Mouse (Mus musculus): ENCODE measurements at regions not wholly inside any gene's neighbourhood (a gene's known extent, or its start where the extent isn't known, plus 50 kb on each side); places are given as distances from the start of the nearest gene placed in this dataset.

GRCm38 (mm10) chr2:26787312-26787711 is 77.5 kb downstream of the Abo start:
- DNase-seq (ENCODE audit: extremely low read depth, low read depth, low spot score), result no peak
- Histone ChIP-seq H3K9ac (ENCODE audit: low read depth, low read length) (no peak overlapping the region), H3K4me1 (ENCODE audit: control insufficient read depth, insufficient read depth, low read length) (no peaks in the 10 kb centered on the region), H3K36me3 (ENCODE audit: control insufficient read depth, insufficient read depth, low read length) (no peaks in the 10 kb centered on the region), H3K27ac (replicated peaks; ENCODE audit: insufficient read depth, low read depth, low read length) (no peak overlapping the region), H3K79me2 (ENCODE audit: control insufficient read depth, insufficient read depth, low read length) (no peaks in the 10 kb centered on the region), H3K4me3 (ENCODE audit: insufficient read depth, low read depth, low read length) (no peak overlapping the region), H3K27me3 (ENCODE audit: control insufficient read depth, insufficient read depth, low read length) (no peaks in the 10 kb centered on the region)
- TF ChIP-seq POLR2A (IDR thresholded peaks at IDR 0.05; ENCODE audit: extremely low read depth, insufficient read depth, low read length), result no peak
- TF ChIP-seq CTCF (IDR thresholded peaks at IDR 0.05; ENCODE audit: low read depth, low read length), result no peak

DNA sequence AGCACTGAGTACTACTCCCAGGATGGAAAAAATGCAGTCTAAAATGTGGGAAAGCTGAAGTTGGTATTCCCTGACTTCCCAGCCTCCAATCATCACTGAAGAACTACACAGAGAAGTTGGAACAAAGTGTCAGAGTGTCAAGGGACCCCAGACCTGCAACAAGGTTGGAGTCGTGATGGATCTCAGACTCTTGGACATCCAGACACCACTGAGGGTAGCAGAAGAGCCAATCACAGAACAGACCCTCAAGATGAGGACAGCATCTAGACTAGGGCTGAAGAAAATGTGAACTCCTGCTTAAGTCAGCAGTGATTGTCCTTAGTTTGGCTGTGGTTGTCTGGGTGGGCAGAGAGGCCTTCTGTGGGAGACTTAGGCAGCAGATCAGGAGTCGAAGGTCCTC is 87.8 kb downstream of the Abo start:
- H3K27me3 ChIP-seq (ENCODE audit: control insufficient read depth, insufficient read depth, low read length), result no peaks in the 10 kb centered on the region
- no peaks in the 10 kb centered on the region for H3K4me1 ChIP-seq (ENCODE audit: control insufficient read depth, insufficient read depth, low read length)
- H3K9ac ChIP-seq (ENCODE audit: low read depth, low read length), result no peak overlapping the region
- no peak overlapping the region for H3K27ac ChIP-seq (replicated peaks; ENCODE audit: insufficient read depth, low read depth, low read length)
- H3K4me3 ChIP-seq (ENCODE audit: insufficient read depth, low read depth, low read length), result no peak overlapping the region
- no peak for DNase-seq (ENCODE audit: extremely low read depth, low read depth, low spot score)
- 65% methylated on average over 2 of the region's 2 CpGs for WGBS
- no peaks in the 10 kb centered on the region for H3K36me3 ChIP-seq (ENCODE audit: control insufficient read depth, insufficient read depth, low read length)
- H3K79me2 ChIP-seq (ENCODE audit: control insufficient read depth, insufficient read depth, low read length), result no peaks in the 10 kb centered on the region
- TF ChIP-seq CTCF (IDR thresholded peaks at IDR 0.05; ENCODE audit: low read depth, low read length) (no peak), POLR2A (IDR thresholded peaks at IDR 0.05; ENCODE audit: extremely low read depth, insufficient read depth, low read length) (no peak)

DNA sequence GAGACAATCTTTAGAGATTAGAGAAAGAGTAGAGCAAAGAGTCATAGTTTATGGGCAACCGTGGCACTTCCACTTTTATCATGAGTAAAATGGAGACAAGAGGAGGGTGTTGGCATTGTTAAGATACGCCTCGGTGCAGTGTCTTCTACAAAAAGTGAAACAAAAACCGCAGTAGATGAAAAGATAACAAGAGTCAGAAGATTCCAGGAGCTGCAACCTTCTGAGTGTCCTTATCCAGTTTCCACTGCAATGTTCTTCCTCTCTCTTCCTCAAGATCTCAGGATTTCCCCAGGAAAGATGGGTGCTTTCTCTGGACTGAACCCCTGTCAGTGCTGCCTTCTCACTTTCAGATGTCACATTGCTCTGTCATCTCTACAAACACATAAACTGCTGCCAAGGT is 82.3 kb upstream of the Lcn4 start:
- H3K79me2 ChIP-seq (ENCODE audit: control insufficient read depth, insufficient read depth, low read length), result no peaks in the 10 kb centered on the region
- no peak overlapping the region for H3K27ac ChIP-seq (replicated peaks; ENCODE audit: insufficient read depth, low read depth, low read length)
- TF ChIP-seq POLR2A (IDR thresholded peaks at IDR 0.05; ENCODE audit: extremely low read depth, insufficient read depth, low read length) (no peak), CTCF (IDR thresholded peaks at IDR 0.05; ENCODE audit: low read depth, low read length) (no peak)
- WGBS, result 78% methylated on average over 4 of the region's 4 CpGs
- no peaks in the 10 kb centered on the region for H3K4me1 ChIP-seq (ENCODE audit: control insufficient read depth, insufficient read depth, low read length)
- no peaks in the 10 kb centered on the region for H3K36me3 ChIP-seq (ENCODE audit: control insufficient read depth, insufficient read depth, low read length)
- H3K9ac ChIP-seq (ENCODE audit: low read depth, low read length), result no peak overlapping the region
- DNase-seq (ENCODE audit: extremely low read depth, low read depth, low spot score), result no peak
- H3K4me3 ChIP-seq (ENCODE audit: insufficient read depth, low read depth, low read length), result no peak overlapping the region
- H3K27me3 ChIP-seq (ENCODE audit: control insufficient read depth, insufficient read depth, low read length), result no peaks in the 10 kb centered on the region

DNA sequence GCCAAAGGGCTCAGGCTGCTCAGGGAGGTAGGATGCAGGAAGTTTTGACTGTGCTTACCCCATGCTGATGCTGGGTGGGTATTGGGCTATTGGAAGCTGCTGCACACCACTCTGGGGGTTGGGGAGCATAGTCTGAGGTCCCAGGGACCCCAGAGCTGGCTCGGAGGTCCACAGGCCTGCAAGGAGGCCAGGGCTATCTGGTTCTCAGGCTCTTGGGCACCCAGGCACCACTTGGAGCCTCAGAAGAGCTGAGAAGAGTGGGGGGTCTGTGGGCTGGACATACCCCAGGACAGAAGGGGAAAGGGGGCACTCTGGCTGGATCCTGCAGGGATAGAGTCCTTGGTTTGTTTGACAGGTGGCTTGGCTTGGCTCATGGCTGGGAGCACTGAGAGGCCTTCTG is 80.8 kb upstream of the Lcn4 start:
- Histone ChIP-seq H3K4me3 (ENCODE audit: insufficient read depth, low read depth, low read length) (no peak overlapping the region), H3K79me2 (ENCODE audit: control insufficient read depth, insufficient read depth, low read length) (no peaks in the 10 kb centered on the region), H3K4me1 (ENCODE audit: control insufficient read depth, insufficient read depth, low read length) (no peaks in the 10 kb centered on the region), H3K27me3 (ENCODE audit: control insufficient read depth, insufficient read depth, low read length) (no peaks in the 10 kb centered on the region), H3K27ac (replicated peaks; ENCODE audit: insufficient read depth, low read depth, low read length) (no peak overlapping the region), H3K36me3 (ENCODE audit: control insufficient read depth, insufficient read depth, low read length) (no peaks in the 10 kb centered on the region), H3K9ac (ENCODE audit: low read depth, low read length) (no peak overlapping the region)
- TF ChIP-seq CTCF (IDR thresholded peaks at IDR 0.05; ENCODE audit: low read depth, low read length) (no peak), POLR2A (IDR thresholded peaks at IDR 0.05; ENCODE audit: extremely low read depth, insufficient read depth, low read length) (no peak)
- DNase-seq (ENCODE audit: extremely low read depth, low read depth, low spot score), result no peak
- WGBS, result 41% methylated on average over 1 of the region's 1 CpGs

- Histone ChIP-seq H3K79me2 (ENCODE audit: control insufficient read depth, insufficient read depth, low read length) (no peaks in the 10 kb centered on the region), H3K9ac (ENCODE audit: low read depth, low read length) (no peak overlapping the region), H3K27me3 (ENCODE audit: control insufficient read depth, insufficient read depth, low read length) (no peaks in the 10 kb centered on the region; the same call in 1 of the 2 replicates), H3K4me3 (ENCODE audit: insufficient read depth, low read depth, low read length) (no peak overlapping the region), H3K27ac (replicated peaks; ENCODE audit: insufficient read depth, low read depth, low read length) (no peak overlapping the region), H3K36me3 (ENCODE audit: control insufficient read depth, insufficient read depth, low read length) (no peaks in the 10 kb centered on the region), H3K4me1 (ENCODE audit: control insufficient read depth, insufficient read depth, low read length) (no peaks in the 10 kb centered on the region)
- TF ChIP-seq CTCF (IDR thresholded peaks at IDR 0.05; ENCODE audit: low read depth, low read length) (no peak), POLR2A (IDR thresholded peaks at IDR 0.05; ENCODE audit: extremely low read depth, insufficient read depth, low read length) (no peak)
- 73% methylated on average over 1 of the region's 1 CpGs for WGBS
- peak; percentile 31 for DNase-seq (ENCODE audit: extremely low read depth, low read depth, low spot score)
Measured at GRCm38 (mm10) chr2:26744341-26744740, 73.3 kb upstream of the Lcn4 start.

DNA sequence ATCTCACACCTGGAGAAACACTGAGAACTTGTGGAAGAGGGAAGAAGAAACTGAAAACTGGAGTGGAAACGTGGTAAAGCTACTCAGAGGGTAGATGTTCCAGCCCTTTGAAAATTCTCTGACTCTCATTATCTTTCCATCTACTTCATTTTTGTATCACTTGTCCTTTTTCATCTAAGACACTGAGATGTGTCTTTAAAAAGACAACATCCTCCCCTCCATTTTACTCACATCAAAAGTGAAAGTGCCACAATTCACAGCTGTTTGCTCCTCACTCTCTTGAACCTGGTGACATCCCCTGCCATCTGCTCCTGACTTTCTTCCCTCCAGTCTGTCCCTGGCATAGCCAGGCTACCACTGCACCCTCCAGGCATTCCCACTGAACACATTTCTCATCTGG is 67.8 kb upstream of the Lcn4 start:
- Histone ChIP-seq H3K36me3 (ENCODE audit: control insufficient read depth, insufficient read depth, low read length) (no peaks in the 10 kb centered on the region), H3K9ac (ENCODE audit: low read depth, low read length) (no peak overlapping the region)
- 24% methylated on average over 1 of the region's 1 CpGs for WGBS

More for the DNA sequence above, 67.8 kb upstream of the Lcn4 start:
- Histone ChIP-seq H3K4me3 (ENCODE audit: insufficient read depth, low read depth, low read length) (no peak overlapping the region), H3K79me2 (ENCODE audit: control insufficient read depth, insufficient read depth, low read length) (no peaks in the 10 kb centered on the region), H3K27me3 (ENCODE audit: control insufficient read depth, insufficient read depth, low read length) (no peaks in the 10 kb centered on the region), H3K4me1 (ENCODE audit: control insufficient read depth, insufficient read depth, low read length) (no peaks in the 10 kb centered on the region), H3K27ac (replicated peaks; ENCODE audit: insufficient read depth, low read depth, low read length) (no peak overlapping the region)
- DNase-seq (ENCODE audit: extremely low read depth, low read depth, low spot score), result no peak
- no peak for TF ChIP-seq CTCF (IDR thresholded peaks at IDR 0.05; ENCODE audit: low read depth, low read length)
- no peak for TF ChIP-seq POLR2A (IDR thresholded peaks at IDR 0.05; ENCODE audit: extremely low read depth, insufficient read depth, low read length)
